Mouse (Mus musculus): ENCODE results near the gene Hal. TPM values are rescaled to one million over a fixed set of nuclear protein-coding genes. Genes with fewer than 3 reads are reported as not detected.
"Not testable (repeated sequence)": the region's sequence is repeated elsewhere in the genome, so short reads cannot be mapped to it uniquely, and the experiment has no call there.

Gene Hal
- polyA plus RNA-seq, 1 experiment from 2014 or later, result 2.1 TPM

DNA sequence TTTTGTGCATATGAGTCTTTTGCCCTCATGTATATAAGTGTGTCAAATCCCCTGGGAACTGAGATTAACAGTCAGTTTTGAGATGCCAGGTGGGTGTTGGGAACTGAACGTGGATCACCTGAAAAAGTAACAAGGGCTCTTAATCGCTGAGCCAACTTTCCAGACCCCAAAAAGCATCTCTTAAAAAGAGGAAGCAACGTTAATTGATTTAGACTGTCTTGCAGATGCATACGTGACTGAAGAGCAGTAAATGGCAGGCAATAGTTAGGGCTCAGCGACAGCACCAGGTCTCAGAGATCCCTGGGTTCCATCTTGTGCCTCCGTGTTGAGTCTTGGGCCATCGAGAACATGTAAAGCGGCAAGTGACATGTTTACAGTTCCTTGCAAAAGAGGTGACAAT lies 64.0 kb downstream of the Hal start:
- no peak for ATAC-seq (ENCODE audit: insufficient number of reproducible peaks, insufficient read depth, low FRiP score, low read depth)

DNA sequence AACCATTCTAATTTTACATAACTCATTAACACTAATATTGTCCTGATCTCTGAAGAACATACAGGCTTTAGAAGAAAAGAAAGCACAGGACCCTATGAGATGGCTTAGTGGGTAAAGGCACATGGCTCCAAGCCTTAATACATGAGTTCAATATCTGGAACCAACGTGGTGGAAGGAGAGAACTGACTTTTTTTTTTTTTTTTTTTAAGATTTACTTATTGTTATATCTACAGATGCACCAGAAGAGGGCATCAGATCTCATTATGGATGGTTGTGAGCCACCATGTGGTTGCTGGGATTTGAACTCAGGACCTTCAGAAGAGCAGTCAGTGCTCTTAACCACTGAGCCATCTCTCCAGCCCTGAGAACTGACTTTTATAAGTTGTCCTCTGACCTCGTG lies 69.4 kb downstream of the Hal start:
- H3K4me2 ChIP-seq (replicated peaks; ENCODE audit: low read depth, low read length), result not testable (repeated sequence)
- WGBS, result 71% methylated on average over 2 of the region's 2 CpGs

More for the DNA sequence above, 64.0 kb downstream of the Hal start:
- Histone ChIP-seq H3K9me3 (ENCODE audit: control insufficient read depth, low read depth, low read length) (no peaks in the 10 kb centered on the region), H3K36me3 (ENCODE audit: control insufficient read depth, insufficient read depth, low read length) (no peaks in the 10 kb centered on the region), H3K4me1 (ENCODE audit: control insufficient read depth, insufficient read depth, low read length) (no peaks in the 10 kb centered on the region), H3K27ac (ENCODE audit: low read length) (no peak overlapping the region), H3K9ac (replicated peaks; ENCODE audit: low read depth, low read length) (no peak overlapping the region), H3K4me2 (replicated peaks; ENCODE audit: low read depth, low read length) (no peak overlapping the region), H3K27me3 (ENCODE audit: control insufficient read depth, insufficient read depth, low read length) (no peaks in the 10 kb centered on the region), H3K4me3 (ENCODE audit: low read depth, low read length) (no peak overlapping the region)
- whole genome bisulfite sequencing, result 80% methylated on average over 8 of the region's 8 CpGs

DNA sequence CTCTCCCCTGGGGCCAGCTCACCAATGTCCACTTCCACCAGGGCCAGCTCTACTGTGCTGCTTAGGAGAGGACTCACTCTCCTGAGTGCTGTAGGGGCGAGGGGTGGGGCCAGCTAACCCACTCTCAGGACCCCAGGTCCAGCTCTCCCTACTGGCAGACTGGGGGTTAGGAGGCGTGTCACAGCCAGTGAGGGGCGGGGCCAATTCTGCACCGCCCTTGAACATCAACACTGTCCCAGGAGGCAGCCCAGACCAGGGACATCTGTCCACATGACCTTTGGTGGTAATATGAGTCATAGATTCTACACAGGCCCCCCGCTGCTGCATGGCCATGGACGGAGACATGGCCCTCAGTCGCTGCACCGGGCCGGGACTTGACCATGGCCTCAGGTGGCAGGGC lies 71.2 kb downstream of the Hal start:
- Histone ChIP-seq H3K36me3 (ENCODE audit: control insufficient read depth, insufficient read depth, low read length) (no peaks in the 10 kb centered on the region), H3K4me3 (ENCODE audit: low read depth, low read length) (no peak overlapping the region), H3K9ac (replicated peaks; ENCODE audit: low read depth, low read length) (no peak overlapping the region), H3K27me3 (ENCODE audit: control insufficient read depth, insufficient read depth, low read length) (no peaks in the 10 kb centered on the region), H3K4me1 (ENCODE audit: control insufficient read depth, insufficient read depth, low read length) (no peaks in the 10 kb centered on the region), H3K9me3 (ENCODE audit: control insufficient read depth, low read depth, low read length) (no peaks in the 10 kb centered on the region), H3K27ac (ENCODE audit: low read length) (no peak overlapping the region), H3K4me2 (replicated peaks; ENCODE audit: low read depth, low read length) (no peak overlapping the region)
- 49% methylated on average over 9 of the region's 9 CpGs for WGBS
- ATAC-seq (ENCODE audit: insufficient number of reproducible peaks, insufficient read depth, low FRiP score, low read depth), result peak; percentile 18; the same call in 1 of the 2 replicates

More for the DNA sequence above, 69.4 kb downstream of the Hal start:
- not testable (repeated sequence) for H3K4me1 ChIP-seq (ENCODE audit: control insufficient read depth, insufficient read depth, low read length); H3K9ac ChIP-seq (replicated peaks; ENCODE audit: low read depth, low read length); ATAC-seq (ENCODE audit: insufficient number of reproducible peaks, insufficient read depth, low FRiP score, low read depth); H3K27me3 ChIP-seq (ENCODE audit: control insufficient read depth, insufficient read depth, low read length); H3K36me3 ChIP-seq (ENCODE audit: control insufficient read depth, insufficient read depth, low read length); H3K27ac ChIP-seq (ENCODE audit: low read length); H3K4me3 ChIP-seq (ENCODE audit: low read depth, low read length); H3K9me3 ChIP-seq (ENCODE audit: control insufficient read depth, low read depth, low read length)

DNA sequence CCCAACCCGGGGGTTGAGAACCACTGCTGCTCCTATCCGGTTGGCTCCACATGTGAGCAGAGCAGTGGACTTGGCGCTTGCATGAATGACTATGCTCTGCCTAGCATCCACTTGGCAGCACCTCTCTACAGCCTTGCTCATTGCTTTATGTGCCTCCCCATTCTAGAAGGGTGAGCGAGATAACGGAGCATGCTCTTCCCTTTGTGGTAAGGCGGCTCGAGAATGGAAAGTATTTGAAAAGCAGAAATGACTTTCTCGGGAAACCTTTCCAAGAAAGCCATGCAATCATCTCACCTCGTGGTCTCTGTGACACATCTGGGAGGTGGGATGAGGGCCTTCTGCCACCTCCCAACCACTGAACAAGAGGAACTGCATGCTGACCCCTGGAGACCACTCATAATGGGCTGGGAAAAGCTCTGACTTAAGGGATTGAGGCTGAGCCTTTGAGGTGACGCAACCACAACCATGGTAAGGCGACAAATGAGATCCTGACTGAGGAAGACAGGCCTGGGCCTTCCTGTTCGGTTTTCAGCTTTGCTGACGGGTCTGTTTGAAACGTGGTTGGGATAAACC lies 76.0 kb downstream of the Hal start:
- ATAC-seq (ENCODE audit: insufficient number of reproducible peaks, insufficient read depth, low FRiP score, low read depth), result no peak
- 87% methylated on average over 14 of the region's 14 CpGs for WGBS
- H3K27me3 ChIP-seq (ENCODE audit: control insufficient read depth, insufficient read depth, low read length), result no peaks in the 10 kb centered on the region
- no peak overlapping the region for H3K4me3 ChIP-seq (ENCODE audit: low read depth, low read length)
- H3K9me3 ChIP-seq (ENCODE audit: control insufficient read depth, low read depth, low read length), result no peaks in the 10 kb centered on the region
- H3K4me2 ChIP-seq (replicated peaks; ENCODE audit: low read depth, low read length), result no peak overlapping the region
- no peaks in the 10 kb centered on the region for H3K36me3 ChIP-seq (ENCODE audit: control insufficient read depth, insufficient read depth, low read length)
- H3K4me1 ChIP-seq (ENCODE audit: control insufficient read depth, insufficient read depth, low read length), result no peaks in the 10 kb centered on the region
- no peak overlapping the region for H3K27ac ChIP-seq (ENCODE audit: low read length)
- no peak overlapping the region for H3K9ac ChIP-seq (replicated peaks; ENCODE audit: low read depth, low read length)

GRCm38 (mm10) chr10:93567066-93567465 lies 78.5 kb downstream of the Hal start:
- H3K4me1 ChIP-seq (ENCODE audit: control insufficient read depth, insufficient read depth, low read length), result no peaks in the 10 kb centered on the region
- WGBS, result 78% methylated on average over 10 of the region's 10 CpGs
- no peak for ATAC-seq (ENCODE audit: insufficient number of reproducible peaks, insufficient read depth, low FRiP score, low read depth)
- no peak overlapping the region for H3K9ac ChIP-seq (replicated peaks; ENCODE audit: low read depth, low read length)
- no peak overlapping the region for H3K27ac ChIP-seq (ENCODE audit: low read length)
- no peak overlapping the region for H3K4me3 ChIP-seq (ENCODE audit: low read depth, low read length)
- no peak overlapping the region for H3K4me2 ChIP-seq (replicated peaks; ENCODE audit: low read depth, low read length)
- no peaks in the 10 kb centered on the region for H3K9me3 ChIP-seq (ENCODE audit: control insufficient read depth, low read depth, low read length)
- H3K36me3 ChIP-seq (ENCODE audit: control insufficient read depth, insufficient read depth, low read length), result no peaks in the 10 kb centered on the region
- H3K27me3 ChIP-seq (ENCODE audit: control insufficient read depth, insufficient read depth, low read length), result no peaks in the 10 kb centered on the region

DNA sequence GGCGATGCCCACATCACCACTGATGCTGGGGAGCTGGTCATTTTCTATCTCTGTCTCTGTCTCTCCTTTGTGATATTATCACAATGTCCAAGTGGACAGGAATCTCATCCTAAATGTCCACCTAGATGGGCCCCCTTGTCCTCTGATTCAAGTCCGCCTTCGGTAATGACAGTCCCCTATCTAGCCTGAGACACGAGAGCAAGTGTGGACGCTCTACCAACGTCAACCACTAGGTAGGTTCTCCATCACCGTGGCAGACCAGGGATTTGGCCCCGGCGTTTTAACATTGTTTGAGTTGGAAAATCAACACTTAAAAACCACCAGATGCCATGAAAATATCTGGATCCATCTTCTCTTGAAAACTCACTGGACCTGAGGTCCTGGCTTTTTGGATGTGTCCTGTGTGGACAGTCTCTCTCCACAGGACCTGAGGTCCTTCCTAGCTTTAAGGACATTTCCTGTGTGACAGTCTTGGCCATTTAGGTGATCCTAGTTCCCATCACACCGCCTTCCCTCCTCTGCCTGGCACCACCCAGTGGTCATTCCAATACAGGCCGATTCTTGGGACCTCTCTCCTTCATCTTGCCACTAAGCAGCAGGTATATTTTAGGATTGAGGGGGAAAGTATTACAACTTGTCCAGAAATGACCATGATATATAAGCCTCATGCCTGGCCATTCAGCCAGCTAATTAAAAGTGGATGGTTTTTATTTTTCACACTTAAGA lies 79.4 kb downstream of the Hal start:
- H3K27ac ChIP-seq (ENCODE audit: low read length), result no peak overlapping the region
- H3K9me3 ChIP-seq (ENCODE audit: control insufficient read depth, low read depth, low read length), result no peaks in the 10 kb centered on the region
- 85% methylated on average over 11 of the region's 11 CpGs for WGBS
- ATAC-seq (ENCODE audit: insufficient number of reproducible peaks, insufficient read depth, low FRiP score, low read depth), result no peak
- H3K9ac ChIP-seq (replicated peaks; ENCODE audit: low read depth, low read length), result no peak overlapping the region
- H3K4me3 ChIP-seq (ENCODE audit: low read depth, low read length), result no peak overlapping the region
- H3K36me3 ChIP-seq (ENCODE audit: control insufficient read depth, insufficient read depth, low read length), result no peaks in the 10 kb centered on the region
- H3K4me2 ChIP-seq (replicated peaks; ENCODE audit: low read depth, low read length), result no peak overlapping the region
- H3K27me3 ChIP-seq (ENCODE audit: control insufficient read depth, insufficient read depth, low read length), result no peaks in the 10 kb centered on the region
- H3K4me1 ChIP-seq (ENCODE audit: control insufficient read depth, insufficient read depth, low read length), result no peaks in the 10 kb centered on the region

DNA sequence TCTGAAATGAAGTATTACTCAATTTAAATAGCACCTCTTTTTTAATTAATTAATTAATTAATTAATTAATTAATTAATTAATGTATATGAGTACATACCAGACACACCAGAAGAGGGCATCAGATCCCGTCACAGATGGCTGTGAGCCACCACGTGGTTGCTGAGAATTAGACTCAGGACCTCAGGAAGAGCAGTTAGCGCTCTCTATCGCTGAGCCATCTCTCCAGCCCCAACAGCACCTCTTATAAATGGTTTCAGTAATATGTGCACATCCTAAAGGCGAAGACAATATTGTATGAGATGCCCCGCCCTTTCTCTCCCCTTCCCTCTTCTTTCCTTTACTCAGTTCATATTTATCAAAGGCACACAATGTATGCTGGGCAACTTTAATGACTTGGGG lies 80.1 kb downstream of the Hal start:
- H3K27ac ChIP-seq (ENCODE audit: low read length), result no peak overlapping the region
- H3K4me1 ChIP-seq (ENCODE audit: control insufficient read depth, insufficient read depth, low read length), result no peaks in the 10 kb centered on the region
- no peak overlapping the region for H3K9ac ChIP-seq (replicated peaks; ENCODE audit: low read depth, low read length)
- 83% methylated on average over 6 of the region's 6 CpGs for WGBS
- H3K4me2 ChIP-seq (replicated peaks; ENCODE audit: low read depth, low read length), result no peak overlapping the region
- no peak overlapping the region for H3K4me3 ChIP-seq (ENCODE audit: low read depth, low read length)
- H3K27me3 ChIP-seq (ENCODE audit: control insufficient read depth, insufficient read depth, low read length), result no peaks in the 10 kb centered on the region
- no peaks in the 10 kb centered on the region for H3K36me3 ChIP-seq (ENCODE audit: control insufficient read depth, insufficient read depth, low read length)
- H3K9me3 ChIP-seq (ENCODE audit: control insufficient read depth, low read depth, low read length), result no peaks in the 10 kb centered on the region
- ATAC-seq (ENCODE audit: insufficient number of reproducible peaks, insufficient read depth, low FRiP score, low read depth), result no peak
